Mouse (Mus musculus) induced T-regulatory cell, adult 2 months (primary cell): ENCODE results near the gene Nfic.

ENCODE experiments used
- DNase-seq: peaks from one replicate; pipeline ENCODE4 v3.0.0-alpha.2; 2012; ENCODE audit warnings: low read depth

Nfic gene

GRCm38 (mm10) chr10:81455181-81455895 lies at the start of gene Nfic:
Nfic (minus strand) TSS chr10:81455635.
- DNase-seq: no peak

- peak; percentile 92 for DNase-seq
Observed at GRCm38 (mm10) chr10:81502658-81503057, 47.2 kb upstream of the Nfic start.

- DNase-seq: peak; percentile 14
Observed at GRCm38 (mm10) chr10:81501863-81502262, 46.4 kb upstream of the Nfic start.

- DNase-seq: peak; percentile 39
Observed at GRCm38 (mm10) chr10:81500032-81500431, 44.6 kb upstream of the Nfic start, which contains the start of gene S1pr4. S1pr4 (minus strand) TSS chr10:81500132.

- peak; percentile 90 for DNase-seq
Observed at GRCm38 (mm10) chr10:81499250-81499901, 43.9 kb upstream of the Nfic start.

GRCm38 (mm10) chr10:81498316-81499249 lies 43.1 kb upstream of the Nfic start:
- peak; percentile 60 for DNase-seq

- DNase-seq: peak; percentile 59
Observed at GRCm38 (mm10) chr10:81497401-81498270, 42.2 kb upstream of the Nfic start.

GRCm38 (mm10) chr10:81496969-81497368 lies 41.5 kb upstream of the Nfic start:
- DNase-seq: no peak

- peak; percentile 98 for DNase-seq
Observed at GRCm38 (mm10) chr10:81496264-81496901, 40.9 kb upstream of the Nfic start, which contains the start of gene Ncln. Ncln (minus strand) TSS chr10:81496392.

GRCm38 (mm10) chr10:81495616-81496263 lies 40.3 kb upstream of the Nfic start:
- DNase-seq: no peak

- no peak for DNase-seq
Observed at GRCm38 (mm10) chr10:81495151-81495550, 39.7 kb upstream of the Nfic start.

GRCm38 (mm10) chr10:81494260-81495041 lies 39.0 kb upstream of the Nfic start:
- DNase-seq: peak; percentile 19

- DNase-seq: peak; percentile 67
Observed at GRCm38 (mm10) chr10:81493601-81494220, 38.3 kb upstream of the Nfic start.

- DNase-seq: no peak
Observed at GRCm38 (mm10) chr10:81492606-81493240, 37.3 kb upstream of the Nfic start.

- no peak for DNase-seq
Observed at GRCm38 (mm10) chr10:81491018-81491417, 35.6 kb upstream of the Nfic start.

GRCm38 (mm10) chr10:81489941-81490340 lies 34.5 kb upstream of the Nfic start:
- DNase-seq: no peak

- no peak for DNase-seq
Observed at GRCm38 (mm10) chr10:81488081-81488480, 32.6 kb upstream of the Nfic start.

GRCm38 (mm10) chr10:81486496-81486895 lies 31.1 kb upstream of the Nfic start:
- no peak for DNase-seq
